Mouse (Mus musculus) embryo, embryonic 10 days (tissue): ENCODE measurements around the gene Nicn1.

Source experiments
- DNase-seq: peaks from one replicate; pipeline ENCODE4 v3.0.0-alpha.2; 2015; ENCODE audit warnings: low spot score

The Nicn1 gene

GRCm38 (mm10) chr9:108338886-108339781 is 48.9 kb downstream of the Nicn1 start, which contains the start of gene Gpx1:
Gene Gpx1, plus strand, starts transcription at chr9:108338903.
- DNase-seq = peak; percentile 96

GRCm38 (mm10) chr9:108339886-108340257 is 49.6 kb downstream of the Nicn1 start:
- no peak for DNase-seq

GRCm38 (mm10) chr9:108340258-108341138 is 50.3 kb downstream of the Nicn1 start:
- no peak for DNase-seq

- DNase-seq = no peak
These were observed 50.9 kb downstream of the Nicn1 start for GRCm38 (mm10) chr9:108341139-108341475.

GRCm38 (mm10) chr9:108341801-108342200 is 51.6 kb downstream of the Nicn1 start:
- DNase-seq = no peak

GRCm38 (mm10) chr9:108342301-108342831 is 52.1 kb downstream of the Nicn1 start:
- no peak for DNase-seq

- DNase-seq = no peak
These were observed 53.1 kb downstream of the Nicn1 start for GRCm38 (mm10) chr9:108343331-108343730.

GRCm38 (mm10) chr9:108343835-108344234 is 53.6 kb downstream of the Nicn1 start:
- no peak for DNase-seq

- no peak for DNase-seq
These were observed 54.2 kb downstream of the Nicn1 start for GRCm38 (mm10) chr9:108344471-108344870.
